Mouse (Mus musculus): ENCODE measurements at regions not wholly inside any gene's neighbourhood (a gene's known extent, or its start where the extent isn't known, plus 50 kb on each side); places are given as distances from the start of the nearest gene placed in this dataset.
"Not testable (repeated sequence)": the region's sequence is repeated elsewhere in the genome, so short reads cannot be mapped to it uniquely, and the experiment has no call there.

DNA sequence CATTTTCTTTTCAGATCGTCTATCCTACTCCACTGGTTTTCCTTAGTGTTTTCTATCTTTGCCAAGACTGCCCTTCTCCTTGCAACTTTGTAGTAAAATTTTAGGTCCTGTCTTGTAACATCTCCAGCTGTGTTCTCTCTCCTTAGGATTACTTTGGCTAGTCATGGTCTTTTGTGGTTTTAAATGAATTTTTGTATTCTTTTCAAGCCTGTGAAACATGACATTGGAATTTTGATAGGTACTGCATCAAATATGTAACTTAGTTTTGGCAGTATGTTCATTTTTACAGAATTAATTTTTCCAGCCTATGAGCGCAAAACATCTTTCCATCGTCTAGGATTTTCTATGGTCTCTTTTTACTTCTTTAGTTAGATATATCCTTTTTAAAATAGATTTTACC lies 88.6 kb upstream of the Gm5148 start:
- no peak for DNase-seq

GRCm38 (mm10) chr3:37811429-37811828 lies 87.1 kb upstream of the Gm5148 start:
- no peak for DNase-seq

DNA sequence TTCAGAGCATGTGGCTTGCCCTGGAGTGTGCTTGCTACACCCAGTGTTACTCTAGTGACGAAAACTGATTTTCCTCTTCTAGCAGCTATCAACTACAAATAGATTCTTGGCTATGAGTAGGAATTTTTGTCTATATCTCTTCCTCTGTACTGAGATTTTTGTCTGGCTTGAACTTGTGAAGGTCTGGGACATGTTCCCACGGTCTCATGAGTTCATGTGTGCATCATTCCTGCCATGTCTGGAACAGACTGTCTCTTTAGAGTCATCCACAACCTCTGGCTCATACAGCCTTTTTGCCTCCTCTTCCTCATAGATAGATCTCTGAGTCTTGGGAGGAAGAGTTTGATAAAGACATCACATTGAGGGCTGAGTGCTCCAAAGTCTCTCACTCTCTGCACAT lies 86.5 kb upstream of the Gm5148 start:
- no peak for DNase-seq

DNA sequence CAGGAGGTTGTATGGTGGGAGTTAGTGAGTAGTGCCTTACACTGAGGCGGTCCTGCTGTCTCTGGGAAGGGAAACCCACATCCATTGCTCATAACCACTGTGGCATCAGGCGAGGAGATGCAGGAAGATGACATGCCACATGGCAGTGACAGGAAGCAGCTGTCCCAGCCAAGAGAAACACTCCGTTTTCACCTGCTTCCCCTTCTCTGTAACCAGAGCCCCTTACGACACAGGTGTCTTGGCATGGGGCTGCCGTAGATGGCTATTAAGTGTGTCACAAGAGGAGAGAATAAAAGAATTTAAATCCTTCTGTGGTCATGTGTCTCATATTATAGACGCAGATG lies 81.5 kb upstream of the Gm5148 start:
- no peak for DNase-seq

DNA sequence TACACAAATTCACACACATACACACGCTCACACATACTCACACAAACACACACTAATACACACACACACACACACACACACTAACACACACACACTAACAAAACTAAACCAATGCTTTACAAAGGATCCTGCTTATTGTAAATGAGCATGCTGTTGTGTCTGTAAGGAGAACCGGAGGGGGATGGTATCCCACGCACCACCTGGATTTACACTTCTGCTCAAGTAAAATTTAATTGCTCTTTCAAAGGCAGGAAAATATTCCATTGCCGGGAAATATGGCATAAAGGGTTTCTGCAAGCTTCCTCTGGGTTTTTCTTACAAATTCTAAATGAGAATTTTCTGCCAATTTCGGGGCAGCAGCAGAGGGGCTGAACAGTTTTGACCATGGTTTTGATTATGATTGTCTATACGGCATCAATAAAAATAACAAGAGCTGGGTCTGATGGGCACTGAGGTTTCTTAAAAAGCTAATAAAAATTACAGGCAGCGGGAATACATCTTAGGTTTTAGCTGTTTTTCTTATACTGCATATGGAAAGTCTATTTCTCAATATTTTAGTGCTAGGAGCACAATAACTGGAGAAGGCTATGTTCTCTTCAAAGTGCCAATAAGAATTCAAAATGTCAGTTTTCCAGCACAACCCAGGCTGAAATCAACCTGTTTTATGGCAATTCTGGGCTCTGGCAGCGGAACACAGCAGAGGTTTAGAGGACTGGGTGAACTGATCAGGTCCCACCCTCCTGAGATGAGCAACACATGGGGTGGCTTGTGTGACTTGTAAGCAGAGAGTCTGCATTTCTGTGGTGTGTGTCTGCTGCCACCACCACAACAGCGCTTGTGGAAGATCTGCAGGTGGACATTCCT lies 80.9 kb upstream of the Gm5148 start:
- DNase-seq: peak; percentile 86

DNA sequence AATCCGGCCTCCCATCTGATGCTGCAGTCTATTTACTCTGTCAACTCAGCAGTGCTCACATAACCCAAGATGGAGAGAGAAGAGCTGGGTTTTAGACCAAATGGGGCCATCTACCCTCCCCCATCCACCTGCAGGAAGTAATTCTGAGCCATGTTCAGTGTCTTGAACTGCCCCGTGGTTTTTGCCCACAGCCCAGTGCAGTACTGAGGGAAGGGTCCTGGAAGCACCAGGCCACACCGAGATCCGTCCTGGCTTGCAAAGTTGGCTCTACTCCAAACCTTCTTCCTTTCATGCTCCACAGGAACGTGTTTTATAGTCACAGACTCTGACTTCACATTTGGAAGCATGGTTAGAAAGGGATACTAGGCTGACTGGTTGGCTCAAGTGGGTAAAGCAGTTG lies 80.0 kb upstream of the Gm5148 start:
- no peak for DNase-seq

DNA sequence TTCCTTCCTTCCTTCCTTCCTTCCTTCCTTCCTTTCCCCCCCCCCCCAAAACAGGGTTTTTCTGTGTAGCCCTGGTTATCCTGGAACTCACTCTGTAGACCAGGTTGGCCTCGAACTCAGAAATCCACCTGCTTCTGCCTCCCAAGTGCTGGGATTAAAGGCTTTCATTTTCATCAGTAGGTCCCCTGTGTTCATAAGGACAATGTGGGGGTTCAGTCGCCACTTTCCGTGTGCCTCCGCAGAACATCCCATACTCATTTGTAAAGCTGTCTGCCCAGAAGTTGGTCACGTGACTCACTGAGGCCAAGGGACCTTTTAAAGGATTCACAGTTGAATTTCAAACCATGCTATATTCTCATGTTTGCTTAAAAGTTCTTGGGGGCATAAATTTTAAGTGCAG lies 79.5 kb upstream of the Gm5148 start:
- not testable (repeated sequence) for DNase-seq

DNA sequence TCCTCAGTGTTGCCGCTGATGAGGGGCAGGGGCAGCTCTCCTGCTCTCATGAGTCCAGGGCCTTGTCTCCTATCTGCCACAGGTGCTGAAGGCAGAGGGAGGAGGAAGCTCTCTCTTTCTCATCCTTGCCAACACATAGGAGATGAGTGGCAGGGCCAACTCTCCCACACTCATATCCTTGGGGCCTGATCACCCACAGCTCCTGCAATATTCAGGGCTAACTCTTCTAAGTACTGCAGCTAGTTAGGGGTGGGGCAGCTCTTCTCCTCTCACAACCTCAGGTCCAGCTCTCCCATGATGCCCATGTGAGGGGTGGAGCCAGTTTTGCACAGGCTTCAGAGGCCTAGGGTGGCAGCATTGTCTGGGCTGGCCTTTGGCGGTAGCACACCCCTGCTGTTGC lies 77.3 kb upstream of the Gm5148 start:
- no peak for DNase-seq

GRCm38 (mm10) chr3:37799809-37800208 lies 75.5 kb upstream of the Gm5148 start:
- no peak for DNase-seq

DNA sequence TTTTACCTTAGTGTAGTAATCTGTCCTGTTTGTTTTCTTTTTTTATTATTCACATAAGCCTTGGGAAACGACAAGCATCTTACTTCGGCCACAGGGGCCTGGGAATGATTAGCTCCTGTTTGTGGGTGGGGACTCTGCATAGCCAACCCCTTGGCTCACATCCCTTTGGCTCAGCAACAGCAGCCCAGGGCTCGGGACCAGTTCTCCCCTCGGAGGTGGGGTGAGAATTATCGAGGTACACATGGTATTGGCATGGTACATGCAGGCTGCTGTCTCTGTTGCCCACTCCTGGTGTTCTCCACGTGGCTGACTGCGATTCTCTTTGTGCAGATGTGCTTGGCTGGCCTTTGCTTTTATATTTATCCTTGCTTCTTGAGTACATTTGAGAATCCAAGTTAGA lies 65.4 kb upstream of the Gm5148 start:
- DNase-seq: no peak

- DNase-seq: no peak
These were observed 64.9 kb upstream of the Gm5148 start for GRCm38 (mm10) chr3:37789143-37789697.

GRCm38 (mm10) chr3:37788366-37788765 lies 64.1 kb upstream of the Gm5148 start:
- DNase-seq: no peak

GRCm38 (mm10) chr3:37786792-37787191 lies 62.5 kb upstream of the Gm5148 start:
- no peak for DNase-seq

DNA sequence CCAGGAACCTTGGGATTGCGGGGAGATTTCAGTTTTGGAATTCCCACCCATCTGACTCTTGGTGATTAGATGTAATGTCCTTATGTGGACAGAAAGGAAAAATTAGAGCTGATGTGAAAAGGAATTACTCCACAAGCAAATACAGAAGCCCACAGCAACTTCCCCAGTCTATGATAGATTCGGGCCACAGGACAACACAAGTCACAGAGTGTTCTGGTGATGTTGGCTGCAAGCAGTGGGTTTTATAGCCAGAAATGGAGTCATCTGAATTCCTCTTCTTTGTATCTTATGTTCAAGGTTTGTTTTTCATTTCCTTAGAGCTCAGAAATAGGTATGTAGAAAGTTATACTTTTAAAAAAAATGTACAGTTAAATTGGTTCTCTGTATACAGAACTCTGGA lies 56.8 kb upstream of the Gm5148 start:
- DNase-seq: no peak

DNA sequence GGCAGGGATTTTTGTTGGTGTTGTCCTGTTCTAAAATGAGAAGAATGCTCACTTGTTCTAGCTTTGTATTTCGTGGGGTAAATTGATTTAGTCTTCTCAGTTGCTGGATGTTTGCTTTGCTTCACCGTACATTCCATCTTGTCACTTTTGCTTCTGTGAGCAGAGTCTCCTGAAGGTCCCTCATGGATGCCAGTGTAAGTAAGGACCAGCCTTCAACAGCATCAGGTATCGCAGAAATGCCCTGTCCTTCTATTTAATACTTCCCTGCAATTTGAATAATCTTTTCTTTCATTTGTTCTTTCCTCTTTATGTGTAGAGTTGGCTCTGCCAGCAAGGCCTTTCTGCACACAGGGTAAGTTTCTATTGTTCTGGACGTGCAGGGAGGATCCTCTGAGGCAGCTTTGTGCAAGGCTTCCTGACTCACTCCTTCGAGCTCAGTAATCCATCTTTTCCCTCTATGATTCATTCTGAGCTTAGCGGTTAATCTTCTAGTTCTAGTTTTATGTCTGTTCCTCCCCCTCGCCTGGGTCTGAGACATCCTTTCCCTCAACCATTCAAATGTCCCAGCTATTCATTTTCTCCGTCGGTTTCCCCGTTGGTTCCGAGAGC lies 55.7 kb upstream of the Gm5148 start:
- DNase-seq: no peak

DNA sequence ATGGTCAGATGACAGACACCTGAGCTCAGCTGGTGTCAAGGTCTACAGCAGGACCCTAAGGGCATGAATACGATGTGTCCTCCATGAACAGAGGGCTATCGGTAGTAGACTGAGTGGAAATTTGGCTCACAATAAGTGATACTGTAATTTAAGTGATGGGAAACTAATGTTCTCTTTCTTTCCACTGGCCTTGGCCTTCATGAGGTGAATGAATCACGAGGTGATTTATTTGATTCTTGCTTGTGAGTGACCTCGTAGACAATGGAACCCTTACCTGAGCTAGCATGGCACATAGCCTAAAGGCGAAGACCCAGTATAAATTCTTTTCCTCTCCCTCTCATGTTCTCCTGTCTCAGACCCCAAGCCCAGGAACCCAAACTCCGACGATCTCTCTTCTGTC lies 54.1 kb upstream of the Gm5148 start:
- DNase-seq: no peak

GRCm38 (mm10) chr3:37776224-37776623 lies 51.9 kb upstream of the Gm5148 start:
- no peak for DNase-seq
